Mouse (Mus musculus) stomach, embryonic 14.5 days (tissue): Measurements from ENCODE around the gene Klf12. TPM values are rescaled to one million over a fixed set of nuclear protein-coding genes. Genes with fewer than 3 reads are reported as not detected.

Source experiments
- ATAC-seq: fragments of 200-750 bp; cut with Nextera tagmentation; 2 replicates; pipeline ENCODE4 v1.8.0; 2017; ENCODE audit warnings: low read depth, moderate TSS enrichment; ENCODE audit not compliant: insufficient number of reproducible peaks, insufficient read depth, low FRiP score
- H3K27ac ChIP-seq: fragments of 300-500 bp; sonication (generic); 2 replicates; pipeline ENCODE4 v1.5.1; 2014; ENCODE audit warnings: mild to moderate bottlenecking, low read length, moderate library complexity, mixed read lengths
- H3K27me3 ChIP-seq: fragments of 300-500 bp; sonication (generic); 2 replicates; pipeline ENCODE4 v1.6.1; 2014; ENCODE audit warnings: low read length, control low read depth, mixed read lengths; ENCODE audit not compliant: control insufficient read depth, insufficient read depth
- H3K36me3 ChIP-seq: fragments of 300-500 bp; sonication (generic); 2 replicates; pipeline ENCODE4 v1.6.1; 2014; ENCODE audit warnings: mild to moderate bottlenecking, control low read depth, low read length, moderate library complexity, mixed read lengths; ENCODE audit not compliant: control insufficient read depth, insufficient read depth
- H3K4me1 ChIP-seq: fragments of 300-500 bp; sonication (generic); 2 replicates; pipeline ENCODE4 v1.6.1; 2014; ENCODE audit warnings: low read length, control low read depth, mixed read lengths; ENCODE audit not compliant: control insufficient read depth, insufficient read depth
- H3K4me2 ChIP-seq: fragments of 300-500 bp; sonication (generic); replicated peaks from 2 replicates; pipeline ENCODE4 v1.6.1; 2014; ENCODE audit warnings: low read depth, low read length, control low read depth
- H3K4me3 ChIP-seq: fragments of 300-500 bp; sonication (generic); 2 replicates; pipeline ENCODE4 v1.5.1; 2014; ENCODE audit warnings: low read depth, low read length, control low read depth
- H3K9ac ChIP-seq: fragments of 300-500 bp; sonication (generic); replicated peaks from 2 replicates; pipeline ENCODE4 v1.6.1; 2014; ENCODE audit warnings: low read depth, mild to moderate bottlenecking, control low read depth, low read length, moderate library complexity, mixed read lengths
- H3K9me3 ChIP-seq: fragments of 300-500 bp; sonication (generic); 2 replicates; pipeline ENCODE4 v1.6.1; 2016; ENCODE audit warnings: low read depth, low read length, control low read depth; ENCODE audit not compliant: control insufficient read depth
- WGBS: fragments of 180-500 bp; shearing (Covaris S2); extraction: QIAGEN DNeasy Blood & Tissue Kit; methylation state at CpG from one replicate; pipeline ENCODE4 v1.1.7; 2014; 5-methylcytosine and 5-hydroxymethylcytosine counted together
- polyA plus RNA-seq: library from polyadenylated mRNA; unstranded; fragments of >200 nt; fragmentation: Nextera tagmentation; extraction: Ambion mirVana; gene quantifications from 2 replicates; pipeline ENCODE4 v1.2.1, GENCODE M21; 2014

The Klf12 gene
- polyA plus RNA-seq, 1 experiment from 2014 or later, result 22.4 TPM

DNA sequence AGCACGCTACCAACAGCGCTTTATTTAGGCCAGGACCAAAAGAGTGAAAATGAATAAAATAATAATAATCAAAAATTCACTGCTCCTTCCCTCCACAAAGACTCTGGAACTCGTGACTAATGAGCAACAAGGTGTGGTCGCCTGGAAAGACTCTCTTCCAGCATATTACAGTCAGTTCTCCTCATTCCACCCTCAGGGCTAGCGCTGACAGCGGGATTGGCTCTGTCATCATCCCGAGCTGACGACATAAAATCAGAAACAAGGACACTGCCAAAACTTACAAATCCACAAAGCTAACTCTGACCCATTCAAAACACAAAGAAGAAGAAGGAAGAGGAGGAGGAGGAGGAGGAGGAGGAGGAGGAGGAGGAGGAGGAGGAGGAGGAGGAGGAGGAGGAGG is 136.8 kb downstream of the Klf12 start:
- 92% methylated on average over 8 of the region's 8 CpGs for WGBS
- H3K4me2 ChIP-seq, result no peak overlapping the region

DNA sequence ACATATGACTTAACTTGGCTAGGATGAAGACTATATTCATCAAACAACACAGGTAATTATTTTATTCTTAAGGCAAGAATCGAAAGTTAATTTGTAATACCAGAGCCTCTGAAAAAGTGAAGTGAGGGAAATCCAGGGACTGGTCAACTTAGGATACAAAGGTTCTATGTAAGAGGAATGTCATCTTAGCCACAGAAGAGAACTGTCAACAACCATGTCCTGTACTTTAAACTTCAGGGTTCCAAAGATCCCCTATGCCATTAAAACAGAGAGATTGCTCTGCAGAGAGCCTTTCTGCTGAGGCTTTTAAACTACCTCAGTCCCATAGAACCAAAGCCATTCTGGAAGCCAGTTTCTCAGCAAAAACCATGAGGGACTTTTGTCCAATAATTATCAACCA is 144.1 kb downstream of the Klf12 start:
- Histone ChIP-seq H3K4me3 (no peak overlapping the region), H3K27me3 (no peaks in the 10 kb centered on the region), H3K4me2 (no peak overlapping the region), H3K9ac (no peak overlapping the region), H3K9me3 (no peaks in the 10 kb centered on the region), H3K4me1 (no peaks in the 10 kb centered on the region), H3K36me3 (no peaks in the 10 kb centered on the region), H3K27ac (no peak overlapping the region)
- WGBS, result 96% methylated on average over 1 of the region's 1 CpGs
- ATAC-seq, result no peak

More for the DNA sequence above, 136.8 kb downstream of the Klf12 start:
- H3K9ac ChIP-seq, result no peak overlapping the region
- H3K27me3 ChIP-seq, result no peaks in the 10 kb centered on the region
- H3K9me3 ChIP-seq, result no peaks in the 10 kb centered on the region
- H3K36me3 ChIP-seq, result no peaks in the 10 kb centered on the region
- H3K4me1 ChIP-seq, result no peaks in the 10 kb centered on the region
- no peak overlapping the region for H3K27ac ChIP-seq
- ATAC-seq, result no peak
- no peak overlapping the region for H3K4me3 ChIP-seq

DNA sequence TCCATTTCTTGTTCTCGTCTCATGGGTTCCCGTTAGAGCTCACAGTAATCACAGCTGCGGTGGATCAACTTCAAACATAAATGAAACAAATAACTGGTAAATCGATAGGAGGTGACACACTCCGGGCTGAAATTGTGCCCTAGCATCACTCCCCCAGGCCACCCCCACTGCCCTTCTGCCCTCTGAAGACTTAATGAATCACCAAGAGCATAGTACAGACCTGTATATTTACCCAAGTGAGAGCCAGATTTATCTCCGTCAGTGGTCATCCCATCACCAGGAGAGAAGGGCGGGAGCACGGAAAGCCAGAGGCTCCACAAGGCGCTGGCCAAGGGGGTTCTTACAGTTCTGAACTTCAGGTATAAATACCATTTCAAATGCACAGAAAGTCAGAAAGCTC is 150.2 kb downstream of the Klf12 start:
- no peaks in the 10 kb centered on the region for H3K36me3 ChIP-seq
- no peak overlapping the region for H3K4me2 ChIP-seq
- H3K27me3 ChIP-seq, result no peaks in the 10 kb centered on the region
- no peak overlapping the region for H3K27ac ChIP-seq
- H3K4me1 ChIP-seq, result no peaks in the 10 kb centered on the region
- ATAC-seq, result no peak
- WGBS, result 45% methylated on average over 9 of the region's 9 CpGs
- H3K4me3 ChIP-seq, result no peak overlapping the region
- H3K9me3 ChIP-seq, result no peaks in the 10 kb centered on the region
- no peak overlapping the region for H3K9ac ChIP-seq

DNA sequence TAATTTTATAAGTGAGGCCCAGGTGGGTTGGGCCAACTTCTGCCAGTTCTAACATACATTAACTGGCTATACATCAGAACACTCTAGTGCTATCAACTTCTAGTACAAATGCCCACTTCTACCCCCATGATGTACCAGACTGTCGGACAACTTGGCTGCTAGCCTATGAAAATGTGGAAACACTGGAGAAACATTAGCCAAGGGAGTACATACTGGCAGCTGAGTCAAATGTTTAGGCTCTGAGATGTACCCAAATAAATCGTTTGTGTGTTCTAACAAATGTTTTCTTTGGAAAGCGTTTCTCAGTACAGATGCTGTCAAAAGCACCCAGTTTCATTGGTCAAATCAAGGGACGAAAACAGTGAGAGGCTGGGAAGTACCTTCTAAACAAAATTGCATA is 152.0 kb downstream of the Klf12 start:
- ATAC-seq, result no peak
- H3K4me2 ChIP-seq, result no peak overlapping the region
- WGBS, result 76% methylated on average over 4 of the region's 4 CpGs

DNA sequence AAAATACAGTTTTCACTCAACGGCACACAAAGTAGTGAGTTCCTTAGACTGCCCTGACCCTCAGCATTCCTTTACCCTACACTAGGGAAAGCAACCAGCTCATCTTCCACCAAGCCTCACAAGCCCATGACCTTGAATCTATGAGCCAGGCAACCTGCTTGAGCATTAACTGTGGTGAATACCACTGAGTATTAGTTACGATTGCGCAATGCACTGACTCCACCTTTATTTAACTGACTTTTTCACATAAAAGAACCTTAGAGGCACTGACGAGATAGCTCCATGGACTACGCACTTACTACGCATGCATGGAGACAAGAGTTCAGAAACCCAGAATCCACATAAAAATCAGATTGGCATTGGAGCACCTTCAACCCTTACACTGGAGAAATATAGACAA is 158.4 kb downstream of the Klf12 start:
- H3K4me1 ChIP-seq, result no peaks in the 10 kb centered on the region
- no peaks in the 10 kb centered on the region for H3K9me3 ChIP-seq
- H3K4me2 ChIP-seq, result no peak overlapping the region
- WGBS, result 88% methylated on average over 6 of the region's 6 CpGs
- H3K27me3 ChIP-seq, result no peaks in the 10 kb centered on the region
- no peak overlapping the region for H3K9ac ChIP-seq
- H3K4me3 ChIP-seq, result no peak overlapping the region
- H3K36me3 ChIP-seq, result no peaks in the 10 kb centered on the region
- H3K27ac ChIP-seq, result no peak overlapping the region
- no peak for ATAC-seq

More for the DNA sequence above, 152.0 kb downstream of the Klf12 start:
- Histone ChIP-seq H3K4me1 (no peaks in the 10 kb centered on the region), H3K9me3 (no peaks in the 10 kb centered on the region), H3K27ac (no peak overlapping the region), H3K36me3 (no peaks in the 10 kb centered on the region), H3K4me3 (no peak overlapping the region), H3K27me3 (no peaks in the 10 kb centered on the region), H3K9ac (no peak overlapping the region)

DNA sequence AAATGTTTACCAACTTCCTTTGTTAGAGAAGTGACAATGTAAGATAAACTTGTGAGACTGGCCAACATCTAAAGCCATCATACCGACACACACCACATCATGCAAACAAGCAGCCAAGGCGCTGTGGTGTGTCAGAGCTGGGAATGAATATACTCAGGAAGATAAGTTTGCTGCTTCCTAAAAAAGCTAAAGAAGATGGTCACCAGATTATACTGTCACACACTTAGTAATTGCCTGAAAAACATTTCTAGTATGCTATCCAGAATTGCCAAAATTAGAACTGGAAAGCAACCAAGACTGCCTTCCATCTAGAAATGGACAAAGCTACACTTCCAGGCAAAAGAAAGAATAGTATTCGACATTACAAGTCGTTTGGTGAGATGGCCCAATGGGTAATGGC is 163.4 kb downstream of the Klf12 start:
- Histone ChIP-seq H3K27me3 (no peaks in the 10 kb centered on the region), H3K36me3 (no peaks in the 10 kb centered on the region), H3K9ac (no peak overlapping the region), H3K4me3 (no peak overlapping the region), H3K9me3 (no peaks in the 10 kb centered on the region), H3K27ac (no peak overlapping the region), H3K4me2 (no peak overlapping the region), H3K4me1 (no peaks in the 10 kb centered on the region)
- no peak for ATAC-seq
- 87% methylated on average over 4 of the region's 4 CpGs for WGBS

DNA sequence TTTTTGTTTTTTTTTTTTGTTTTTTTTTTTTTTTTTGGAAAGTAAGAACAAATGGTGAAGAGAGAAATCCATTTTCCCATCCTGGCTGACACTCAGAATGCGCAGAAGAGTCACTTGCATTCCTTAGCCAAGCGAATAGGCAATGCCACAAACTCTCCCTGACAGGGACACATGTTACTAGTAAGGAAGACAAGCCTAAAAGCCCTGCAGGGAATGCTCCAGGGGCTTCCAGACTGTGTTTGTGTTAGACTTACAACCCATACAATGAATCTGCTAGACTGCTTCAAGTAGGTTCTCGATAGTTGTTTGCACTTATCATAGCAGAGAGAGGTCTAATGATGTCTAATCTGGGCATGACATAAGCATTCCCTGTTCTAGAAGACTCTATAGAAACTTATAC is 164.6 kb downstream of the Klf12 start:
- Histone ChIP-seq H3K9ac (no peak overlapping the region), H3K9me3 (no peaks in the 10 kb centered on the region), H3K4me1 (no peaks in the 10 kb centered on the region), H3K4me3 (no peak overlapping the region), H3K36me3 (no peaks in the 10 kb centered on the region), H3K27ac (no peak overlapping the region), H3K4me2 (no peak overlapping the region), H3K27me3 (no peaks in the 10 kb centered on the region)
- ATAC-seq, result no peak
- 70% methylated on average over 3 of the region's 3 CpGs for WGBS

DNA sequence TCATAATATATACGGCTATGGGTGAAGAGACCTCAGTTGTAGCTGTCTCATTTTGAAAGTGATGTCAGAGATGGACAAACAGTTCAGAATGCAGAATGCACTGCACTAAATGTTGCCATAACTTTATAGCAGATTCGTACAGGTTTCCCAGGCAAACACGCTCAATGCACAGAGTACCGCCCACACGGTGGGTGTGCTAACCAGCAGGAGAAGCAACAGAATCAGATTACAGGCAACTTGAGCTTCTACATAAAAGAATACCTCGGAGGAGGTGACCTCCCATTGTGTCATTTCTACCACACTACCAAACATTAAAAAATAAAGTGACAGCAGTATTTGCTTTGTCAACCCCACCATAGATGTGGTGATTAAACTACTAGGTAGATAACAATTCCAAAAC is 171.1 kb downstream of the Klf12 start:
- peaks cover 3% of the 10 kb centered on the region; the same call in 1 of the 2 replicates for H3K36me3 ChIP-seq
- no peaks in the 10 kb centered on the region for H3K27me3 ChIP-seq
- H3K9ac ChIP-seq, result no peak overlapping the region
- H3K9me3 ChIP-seq, result no peaks in the 10 kb centered on the region
- no peak overlapping the region for H3K4me2 ChIP-seq
- WGBS, result 61% methylated on average over 6 of the region's 6 CpGs
- H3K4me1 ChIP-seq, result peaks cover 13% of the 10 kb centered on the region
- H3K4me3 ChIP-seq, result no peak overlapping the region
- no peak for ATAC-seq
- no peak overlapping the region for H3K27ac ChIP-seq

DNA sequence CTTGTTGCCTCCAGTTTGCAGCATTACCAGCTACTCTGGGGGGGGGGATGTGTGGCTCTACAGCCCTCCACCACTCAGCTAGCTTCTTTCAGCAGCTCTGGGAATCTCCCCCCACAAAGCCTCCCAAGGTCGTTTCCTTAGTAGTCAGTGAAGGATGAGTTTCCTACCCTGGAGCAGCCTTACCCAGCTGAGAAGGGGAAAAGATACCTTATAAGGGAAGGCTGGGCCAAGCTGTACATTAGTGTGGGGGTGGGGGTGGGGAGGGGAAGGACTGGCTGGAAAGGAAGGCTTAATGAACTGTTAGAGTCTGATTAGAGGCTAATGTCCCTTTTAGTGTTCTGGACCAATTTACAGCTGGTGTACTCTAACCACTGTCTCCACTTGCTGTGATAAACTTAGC is 172.7 kb downstream of the Klf12 start:
- H3K4me3 ChIP-seq, result no peak overlapping the region
- H3K4me1 ChIP-seq, result peaks cover 13% of the 10 kb centered on the region
- WGBS, result 14% methylated on average over 1 of the region's 1 CpGs
- ATAC-seq, result peak; percentile 76; the same call in 1 of the 2 replicates
- peaks cover 3% of the 10 kb centered on the region; the same call in 1 of the 2 replicates for H3K36me3 ChIP-seq
- H3K9ac ChIP-seq, result no peak overlapping the region
- no peak overlapping the region for H3K4me2 ChIP-seq
- H3K27me3 ChIP-seq, result no peaks in the 10 kb centered on the region
- H3K9me3 ChIP-seq, result no peaks in the 10 kb centered on the region
- peak overlapping the region; percentile 39; the same call in 1 of the 2 replicates for H3K27ac ChIP-seq
